Mouse (Mus musculus) intestine, postnatal 0 days (tissue): ENCODE data around the gene Fkbp15. TPM values are rescaled to one million over a fixed set of nuclear protein-coding genes. Genes with fewer than 3 reads are reported as not detected.

ENCODE experiments used
- ATAC-seq: fragments of 200-750 bp; cut with Nextera tagmentation; 2 replicates; pipeline ENCODE4 v1.8.0; 2017; ENCODE audit warnings: mild to moderate bottlenecking, moderate TSS enrichment, moderate library complexity
- H3K27ac ChIP-seq: fragments of 300-500 bp; sonication (generic); 2 replicates; pipeline ENCODE4 v1.5.1; 2014; ENCODE audit warnings: mild to moderate bottlenecking, low read depth, low read length, moderate library complexity
- H3K27me3 ChIP-seq: fragments of 300-500 bp; sonication (generic); replicated peaks from 2 replicates; pipeline ENCODE4 v1.6.1; 2014; ENCODE audit warnings: low read length, mixed read lengths; ENCODE audit not compliant: control insufficient read depth, insufficient read depth
- H3K36me3 ChIP-seq: fragments of 300-500 bp; sonication (generic); 2 replicates; pipeline ENCODE4 v1.6.1; 2014; ENCODE audit warnings: mild to moderate bottlenecking, moderate library complexity; ENCODE audit not compliant: control insufficient read depth, insufficient read depth
- H3K4me1 ChIP-seq: fragments of 300-500 bp; sonication (generic); replicated peaks from 2 replicates; pipeline ENCODE4 v1.6.1; 2014; ENCODE audit warnings: antibody characterized with exemption, low read length, mixed read lengths; ENCODE audit not compliant: control insufficient read depth, insufficient read depth
- H3K4me2 ChIP-seq: fragments of 300-500 bp; sonication (generic); replicated peaks from 2 replicates; pipeline ENCODE4 v1.6.1; 2014; ENCODE audit warnings: low read depth, mild to moderate bottlenecking, moderate library complexity
- H3K4me3 ChIP-seq: fragments of 300-500 bp; sonication (generic); 2 replicates; pipeline ENCODE4 v1.5.1; 2014; ENCODE audit warnings: low read depth, low read length
- H3K9ac ChIP-seq: fragments of 300-500 bp; sonication (generic); 2 replicates; pipeline ENCODE4 v1.6.1; 2014; ENCODE audit warnings: mild to moderate bottlenecking, low read depth, low read length
- H3K9me3 ChIP-seq: fragments of 300-500 bp; sonication (generic); 2 replicates; pipeline ENCODE4 v1.6.1; 2016; ENCODE audit warnings: mixed run types; ENCODE audit not compliant: control insufficient read depth
- CTCF ChIP-seq: sonication (generic); IDR thresholded peaks from 2 replicates; pipeline ENCODE4 v1.5.1; 2016; ENCODE audit warnings: low read depth, mild to moderate bottlenecking, control low read depth, antibody characterized with exemption, moderate library complexity
- WGBS: fragments of 180-500 bp; shearing (Covaris S2); extraction: QIAGEN DNeasy Blood & Tissue Kit; methylation state at CpG from one replicate; pipeline ENCODE4 v1.1.7; 2014; 5-methylcytosine and 5-hydroxymethylcytosine counted together
- polyA plus RNA-seq: library from polyadenylated mRNA; unstranded; fragments of >200 nt; fragmentation: Nextera tagmentation; extraction: Ambion mirVana; gene quantifications from 2 replicates; pipeline ENCODE4 v1.2.1, GENCODE M21; 2015

Gene Fkbp15
- polyA plus RNA-seq, 1 experiment from 2014 or later = 16.9 TPM

DNA sequence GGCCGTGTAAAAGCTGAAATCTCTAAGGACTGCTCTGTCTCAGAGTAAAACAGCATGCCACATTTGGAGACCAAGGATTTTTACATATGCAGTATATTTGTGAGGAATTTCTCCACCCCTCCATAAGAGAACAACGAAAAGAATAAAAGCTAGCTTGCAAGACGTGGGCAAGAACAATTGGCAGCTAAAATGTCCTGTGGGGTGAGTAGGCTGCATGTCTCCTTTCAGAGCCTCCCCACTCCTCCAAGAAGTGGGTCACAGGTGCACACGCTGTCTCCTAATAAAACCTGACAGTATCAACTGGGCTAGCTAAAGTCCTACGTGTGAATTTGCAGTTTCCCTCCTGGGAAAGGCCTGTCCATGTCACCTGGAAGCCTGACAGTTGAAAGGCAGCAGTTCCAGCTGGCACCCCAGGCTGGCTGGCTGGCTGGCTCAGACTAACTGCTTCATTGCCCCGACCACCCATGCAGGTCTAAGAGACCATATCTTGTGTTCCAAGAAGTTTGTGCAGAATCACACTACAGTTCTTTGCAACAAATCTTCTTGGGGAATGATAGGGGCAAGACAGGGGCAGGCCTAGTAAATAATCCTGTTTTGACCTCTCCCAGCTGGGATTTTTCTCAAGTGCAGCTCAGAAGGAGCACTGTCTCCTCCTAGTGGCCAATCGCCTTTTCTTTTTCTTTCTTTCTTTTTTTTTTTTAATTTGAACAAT lies 97.1 kb downstream of the Fkbp15 start:
- H3K4me1 ChIP-seq = no peaks in the 10 kb centered on the region
- H3K4me2 ChIP-seq = no peak overlapping the region
- no peaks in the 10 kb centered on the region for H3K27me3 ChIP-seq
- H3K4me3 ChIP-seq = no peak overlapping the region
- H3K27ac ChIP-seq = no peak overlapping the region
- no peak for ATAC-seq
- H3K9me3 ChIP-seq = no peaks in the 10 kb centered on the region
- 45% methylated on average over 7 of the region's 7 CpGs for WGBS
- no peaks in the 10 kb centered on the region for H3K36me3 ChIP-seq
- no peak overlapping the region for H3K9ac ChIP-seq
- TF ChIP-seq CTCF = peak; percentile 72

- Histone ChIP-seq H3K9me3 (no peaks in the 10 kb centered on the region), H3K27ac (no peak within 1 kb of the TSS), H3K9ac (no peak within 1 kb of the TSS), H3K36me3 (no peaks in the 10 kb centered on the region), H3K4me3 (no peak within 1 kb of the TSS), H3K4me2 (no peak within 1 kb of the TSS), H3K27me3 (no peaks in the 10 kb centered on the region), H3K4me1 (no peaks in the 10 kb centered on the region)
- no peak for TF ChIP-seq CTCF
- ATAC-seq = no peak
- WGBS = 43% methylated on average over 2 of the region's 2 CpGs
These were observed 98.1 kb downstream of the Fkbp15 start, which contains the start of gene Slc31a2 for GRCm38 (mm10) chr4:62262276-62262675. Gene Slc31a2, plus strand, starts transcription at chr4:62262562.

DNA sequence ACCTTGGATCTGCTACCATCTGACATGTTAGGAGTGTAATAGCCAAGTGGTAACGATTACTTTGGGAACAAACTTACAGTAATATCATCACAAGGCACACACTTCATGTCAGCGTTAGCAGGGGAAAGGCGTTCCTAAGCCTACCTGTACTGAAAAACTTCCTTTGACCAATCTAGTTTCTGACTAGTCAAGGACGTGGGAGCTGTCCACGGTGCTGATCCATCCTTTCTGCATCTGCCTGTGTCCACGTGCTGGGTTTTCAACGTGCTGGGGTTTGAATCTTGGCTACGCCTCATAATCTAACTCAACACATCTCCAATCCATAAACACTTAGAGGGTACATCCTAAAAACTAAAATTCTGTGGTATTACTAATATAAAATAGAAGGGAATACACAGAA lies 103.4 kb downstream of the Fkbp15 start:
- Histone ChIP-seq H3K36me3 (no peaks in the 10 kb centered on the region), H3K9me3 (no peaks in the 10 kb centered on the region), H3K27me3 (no peaks in the 10 kb centered on the region), H3K9ac (no peak overlapping the region), H3K4me2 (no peak overlapping the region), H3K27ac (no peak overlapping the region), H3K4me1 (no peaks in the 10 kb centered on the region), H3K4me3 (no peak overlapping the region)
- no peak for ATAC-seq
- TF ChIP-seq CTCF = no peak
- WGBS = 16% methylated on average over 8 of the region's 8 CpGs

DNA sequence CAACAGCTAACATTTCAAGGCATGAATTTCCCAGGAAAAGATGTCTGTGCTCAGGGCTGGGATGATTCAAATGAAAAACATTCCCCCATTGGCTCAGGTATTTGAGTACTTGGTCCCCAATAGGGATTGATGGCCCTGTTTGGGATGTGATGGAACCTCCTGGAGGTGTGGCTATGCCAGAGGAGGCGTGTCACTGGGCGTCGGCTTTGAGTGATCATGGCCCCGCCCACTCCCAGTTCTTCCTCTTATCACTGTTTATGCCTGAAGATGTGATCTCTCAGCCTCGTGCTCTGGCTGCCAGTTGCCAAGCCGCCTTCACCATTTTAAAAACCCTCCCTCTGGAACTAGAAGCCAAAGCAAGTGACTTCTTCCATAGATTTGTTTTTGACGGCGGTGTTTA lies 105.8 kb downstream of the Fkbp15 start:
- Histone ChIP-seq H3K4me2 (no peak overlapping the region), H3K9me3 (no peaks in the 10 kb centered on the region), H3K9ac (no peak overlapping the region), H3K4me1 (no peaks in the 10 kb centered on the region), H3K27me3 (no peaks in the 10 kb centered on the region), H3K36me3 (no peaks in the 10 kb centered on the region), H3K4me3 (no peak overlapping the region), H3K27ac (no peak overlapping the region)
- no peak for TF ChIP-seq CTCF
- no peak for ATAC-seq
- WGBS = 57% methylated on average over 8 of the region's 8 CpGs

DNA sequence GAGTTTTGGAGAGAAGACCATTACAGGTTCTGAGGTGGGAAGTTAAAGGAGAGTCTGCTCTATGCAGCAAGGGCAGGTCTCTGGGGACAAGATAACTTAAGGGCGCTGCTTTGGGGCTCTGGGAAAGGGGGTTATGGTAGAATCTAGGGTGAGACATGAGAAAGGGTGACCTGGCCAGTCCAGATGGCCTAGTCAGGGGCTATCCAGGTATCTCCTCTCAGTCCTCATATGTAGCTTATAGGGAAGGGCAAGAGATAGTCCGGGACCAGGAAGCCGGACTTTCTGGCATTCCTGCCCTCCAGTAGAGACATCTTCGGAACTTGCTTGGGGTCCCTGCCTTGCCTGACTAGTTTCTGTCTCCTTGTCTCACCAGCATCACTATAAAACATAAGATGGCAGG lies 108.6 kb downstream of the Fkbp15 start:
- 90% methylated on average over 4 of the region's 4 CpGs for WGBS
- Histone ChIP-seq H3K36me3 (no peaks in the 10 kb centered on the region), H3K27ac (no peak overlapping the region), H3K9me3 (no peaks in the 10 kb centered on the region), H3K4me3 (no peak overlapping the region), H3K9ac (no peak overlapping the region), H3K4me2 (no peak overlapping the region), H3K27me3 (no peaks in the 10 kb centered on the region), H3K4me1 (no peaks in the 10 kb centered on the region)
- no peak for TF ChIP-seq CTCF
- no peak for ATAC-seq

DNA sequence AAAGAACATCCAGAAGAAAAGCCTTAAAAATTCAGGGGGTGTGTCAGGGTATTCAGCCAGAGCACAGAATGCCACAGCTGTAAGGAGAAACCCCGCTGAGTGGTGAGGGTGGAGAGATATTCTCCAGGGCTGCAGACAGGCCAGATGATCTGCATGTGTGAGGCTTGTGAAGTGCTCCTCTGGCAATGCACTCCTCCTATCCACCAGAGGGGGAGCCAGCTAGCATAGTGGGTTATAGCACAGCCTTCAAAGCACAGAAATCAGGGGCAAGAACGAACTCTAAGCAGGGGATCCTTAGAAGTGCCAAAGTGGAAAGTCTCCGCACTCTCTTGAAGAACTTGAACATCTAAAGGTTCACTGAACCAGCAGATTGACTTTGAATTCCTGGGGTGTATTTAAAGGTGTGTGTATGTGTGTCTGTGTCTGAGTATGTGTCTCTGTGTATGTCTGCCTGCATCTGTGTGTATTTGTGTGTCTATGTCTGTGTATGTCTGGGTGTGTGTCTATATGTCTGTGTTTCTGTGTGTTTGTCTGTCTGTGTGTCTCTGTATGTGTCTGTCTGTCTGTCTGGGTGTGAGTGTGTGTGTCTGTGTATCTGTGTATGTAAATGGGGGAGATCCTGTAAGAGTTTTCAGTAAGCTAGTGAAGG lies 109.3 kb downstream of the Fkbp15 start:
- no peaks in the 10 kb centered on the region for H3K27me3 ChIP-seq
- peak; percentile 62 for TF ChIP-seq CTCF
- no peak overlapping the region for H3K4me2 ChIP-seq
- H3K9ac ChIP-seq = no peak overlapping the region
- H3K4me3 ChIP-seq = no peak overlapping the region
- H3K36me3 ChIP-seq = no peaks in the 10 kb centered on the region
- H3K27ac ChIP-seq = no peak overlapping the region
- no peaks in the 10 kb centered on the region for H3K4me1 ChIP-seq
- no peak for ATAC-seq
- H3K9me3 ChIP-seq = no peaks in the 10 kb centered on the region
- 49% methylated on average over 3 of the region's 3 CpGs for WGBS

Other genes with a start within 250 kb of the Fkbp15 start
- gene Mup21, start 209.7 kb downstream of the Fkbp15 start, polyA plus RNA-seq = not detected in 2 replicates
- 2.4 and 3.1 TPM in 2 replicates for gene Zfp37, start 129.5 kb downstream of the Fkbp15 start, polyA plus RNA-seq
- gene Slc31a2, start 98.0 kb downstream of the Fkbp15 start, polyA plus RNA-seq = 16.1 and 17.8 TPM in 2 replicates
- 133 and 150 TPM in 2 replicates for gene Slc31a1, start 179 bp upstream of the Fkbp15 start, polyA plus RNA-seq
- 72.5 and 73.7 TPM in 2 replicates for gene Cdc26, start 48.1 kb upstream of the Fkbp15 start, polyA plus RNA-seq
- gene Prpf4, start 48.2 kb upstream of the Fkbp15 start, polyA plus RNA-seq = 6.9 and 8.0 TPM in 2 replicates
- gene Rnf183, start 74.7 kb upstream of the Fkbp15 start, polyA plus RNA-seq = 0.14 and 0.35 TPM in 2 replicates
- 1.6 and 1.8 TPM in 2 replicates for gene Wdr31, start 110.3 kb upstream of the Fkbp15 start, polyA plus RNA-seq
- 14.7 and 20.5 TPM in 2 replicates for gene Bspry, start 119.5 kb upstream of the Fkbp15 start, polyA plus RNA-seq
- gene Hdhd3, start 142.9 kb upstream of the Fkbp15 start, polyA plus RNA-seq = 125 and 145 TPM in 2 replicates
- gene Alad, start 159.4 kb upstream of the Fkbp15 start, polyA plus RNA-seq = 156 and 168 TPM in 2 replicates
- gene Pole3, start 164.5 kb upstream of the Fkbp15 start, polyA plus RNA-seq = 38.0 TPM in 2 replicates
- 0.27 TPM in 1 of 2 replicates, not detected in the other for gene 4933430I17Rik, start 164.8 kb upstream of the Fkbp15 start, polyA plus RNA-seq
- 30.1 and 30.8 TPM in 2 replicates for gene Rgs3, start 199.3 kb upstream of the Fkbp15 start, polyA plus RNA-seq